Mouse (Mus musculus): ENCODE data around the gene Mthfd1l.

The Mthfd1l gene

DNA sequence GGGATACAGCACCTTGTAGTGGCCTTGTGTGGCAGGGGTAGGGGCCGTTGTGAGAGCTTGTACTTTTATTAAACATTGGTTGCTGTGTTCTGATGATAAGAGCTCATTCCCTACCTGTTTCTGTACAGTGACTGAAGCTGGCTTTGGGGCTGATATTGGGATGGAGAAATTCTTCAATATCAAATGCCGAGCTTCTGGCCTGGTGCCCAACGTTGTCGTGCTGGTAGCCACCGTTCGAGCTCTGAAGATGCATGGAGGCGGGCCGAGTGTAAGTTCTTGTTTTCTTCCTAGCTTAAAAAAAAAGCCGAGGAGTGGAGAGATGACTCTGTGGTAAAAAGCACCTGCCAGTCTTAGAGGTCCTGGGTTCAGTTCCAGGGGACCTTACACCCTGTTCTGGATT lies 110.7 kb downstream of the Mthfd1l start:
- no peak for DNase-seq (ENCODE audit: low read depth)

DNA sequence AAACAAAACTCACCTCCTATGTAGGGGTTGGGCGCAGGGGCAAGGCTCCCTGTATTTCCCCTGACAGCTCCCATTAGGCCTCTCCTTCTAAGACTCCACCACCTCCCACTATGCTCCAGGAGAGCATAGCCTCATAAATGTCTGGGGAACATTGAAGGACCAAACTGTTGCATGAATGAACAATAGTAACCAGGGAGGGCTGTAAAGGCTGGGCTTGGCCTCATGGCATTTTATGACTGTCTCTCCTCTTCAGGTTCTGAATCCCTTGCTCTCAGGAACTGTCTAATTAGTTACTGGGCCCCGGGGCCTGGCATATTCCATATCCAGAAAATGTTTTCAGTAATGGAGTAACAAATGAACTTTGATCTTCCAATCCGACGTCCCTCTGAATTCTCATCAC lies 112.0 kb downstream of the Mthfd1l start:
- DNase-seq (ENCODE audit: low read depth), result no peak

DNA sequence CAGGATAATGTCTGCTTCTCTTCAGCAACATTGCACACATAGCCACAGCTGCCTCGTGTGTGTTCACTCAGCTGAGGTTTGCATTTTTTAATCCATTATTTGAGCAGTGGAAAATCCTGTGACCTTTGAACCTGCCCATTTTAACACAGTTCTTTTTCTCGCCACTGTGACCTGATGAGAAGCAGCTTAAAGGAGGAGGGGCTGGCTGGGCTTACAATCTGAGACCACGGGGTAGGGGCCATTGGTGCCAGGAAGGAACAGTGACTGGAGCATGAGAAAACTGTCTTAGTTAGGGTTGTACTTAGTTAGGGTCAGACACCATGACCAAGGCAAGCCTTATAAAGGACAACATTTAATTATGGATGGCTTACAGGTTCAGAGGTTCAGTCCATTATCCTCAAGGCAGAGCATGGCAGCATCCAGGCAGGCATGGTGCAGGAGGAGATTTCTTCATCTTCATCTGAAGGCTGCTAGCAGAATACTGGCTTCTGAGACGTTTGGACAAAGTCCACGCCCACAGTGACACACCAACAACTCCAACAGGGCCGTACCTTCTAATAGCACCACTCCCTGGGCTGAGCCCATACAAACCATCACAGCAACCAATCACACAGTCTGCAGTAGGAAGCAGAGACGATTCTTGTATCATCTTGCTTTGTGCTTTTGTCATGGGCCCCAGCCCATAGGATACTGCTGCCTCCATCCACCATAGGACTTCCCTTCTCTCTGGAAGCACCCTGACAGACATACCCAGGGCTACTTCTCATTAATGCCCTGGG lies 112.6 kb downstream of the Mthfd1l start:
- DNase-seq (ENCODE audit: low read depth), result no peak

DNA sequence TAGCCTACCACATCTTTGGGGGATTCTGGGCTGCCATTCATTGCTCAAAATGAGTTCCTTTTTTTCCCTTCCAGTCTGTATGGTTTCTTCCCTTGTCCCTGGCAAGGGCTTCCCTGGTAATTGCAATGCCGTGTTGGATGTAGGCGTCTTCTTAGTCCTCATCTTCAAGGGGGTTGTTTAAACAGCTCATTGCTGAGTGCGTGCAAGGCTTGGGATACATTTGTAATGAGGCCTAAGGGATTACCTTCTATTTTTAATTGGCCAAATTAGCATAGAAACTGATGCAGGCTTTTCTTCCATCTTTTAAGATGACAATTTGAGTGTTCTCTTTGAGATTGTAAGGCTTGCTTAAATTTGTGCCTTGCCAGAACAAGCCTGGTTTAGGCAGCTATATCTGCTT lies 114.6 kb downstream of the Mthfd1l start:
- DNase-seq (ENCODE audit: low read depth), result no peak

DNA sequence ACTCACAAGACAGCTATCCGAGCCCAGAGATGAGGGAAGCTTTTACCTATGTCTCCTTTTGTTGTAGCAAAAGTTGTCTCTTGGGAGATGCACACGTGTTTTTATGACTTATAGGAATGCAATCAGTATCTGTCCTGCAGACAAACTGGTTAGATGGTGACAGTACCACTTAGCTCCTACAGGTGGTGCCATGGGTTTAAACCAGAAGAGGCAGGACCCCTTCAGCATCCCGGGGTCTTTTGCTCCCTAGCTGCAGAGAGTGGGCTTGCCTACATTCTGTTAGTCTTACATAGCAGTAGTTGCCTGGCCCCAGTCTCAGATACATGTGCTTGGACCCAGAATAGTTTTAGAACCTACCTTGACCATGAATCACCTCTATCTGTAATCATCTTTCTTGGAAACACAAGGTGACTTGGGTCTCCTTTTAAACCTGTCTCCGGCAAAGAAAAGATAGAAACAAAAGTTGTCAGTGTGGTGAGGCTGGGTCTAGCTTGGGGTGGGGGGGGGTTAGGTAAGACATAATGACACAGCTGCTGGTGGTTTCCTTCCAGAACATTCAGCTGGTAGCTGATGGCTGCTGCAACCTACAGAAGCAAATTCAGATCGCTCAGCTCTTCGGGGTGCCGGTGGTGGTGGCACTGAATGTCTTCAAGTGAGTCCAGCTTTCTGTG lies 116.0 kb downstream of the Mthfd1l start:
- peak; percentile 52 for DNase-seq (ENCODE audit: low read depth)

DNA sequence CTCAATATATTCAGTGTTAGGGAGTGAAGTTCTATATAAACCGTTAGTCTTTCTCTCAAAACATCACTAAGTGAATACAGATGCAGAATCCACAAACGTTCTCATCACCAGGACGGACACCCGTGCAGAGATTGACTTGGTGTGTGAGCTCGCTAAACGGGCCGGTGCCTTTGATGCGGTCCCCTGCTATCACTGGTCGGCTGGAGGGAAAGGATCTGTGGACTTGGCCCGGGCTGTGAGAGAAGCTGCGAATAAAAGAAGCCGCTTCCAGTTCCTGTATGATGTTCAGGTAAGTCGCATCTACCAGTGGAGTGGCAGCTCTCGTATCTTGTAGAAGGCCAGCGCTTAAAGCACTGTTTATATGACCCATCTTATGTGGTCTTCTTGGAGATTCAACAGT lies 117.0 kb downstream of the Mthfd1l start:
- no peak for DNase-seq (ENCODE audit: low read depth)

DNA sequence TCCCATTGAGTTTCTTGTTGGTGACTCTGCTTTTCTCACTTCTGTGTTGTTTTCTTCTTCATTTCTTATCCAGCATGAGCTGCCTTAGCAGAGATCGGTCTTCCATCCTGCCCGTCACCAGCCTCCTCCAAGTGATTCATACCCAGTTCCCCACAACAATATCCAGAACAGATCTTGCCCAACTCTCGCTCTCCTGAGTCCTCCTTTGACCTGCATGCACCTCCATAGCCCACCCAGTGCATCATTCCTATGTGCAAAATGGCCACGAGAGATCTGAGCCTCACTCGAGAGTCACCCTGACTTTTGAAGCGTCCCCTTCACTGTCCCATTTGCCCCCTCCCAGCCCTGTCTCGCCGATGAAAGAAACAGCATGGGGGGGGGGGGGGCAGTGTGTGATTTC lies 120.1 kb downstream of the Mthfd1l start:
- no peak for DNase-seq (ENCODE audit: low read depth)

DNA sequence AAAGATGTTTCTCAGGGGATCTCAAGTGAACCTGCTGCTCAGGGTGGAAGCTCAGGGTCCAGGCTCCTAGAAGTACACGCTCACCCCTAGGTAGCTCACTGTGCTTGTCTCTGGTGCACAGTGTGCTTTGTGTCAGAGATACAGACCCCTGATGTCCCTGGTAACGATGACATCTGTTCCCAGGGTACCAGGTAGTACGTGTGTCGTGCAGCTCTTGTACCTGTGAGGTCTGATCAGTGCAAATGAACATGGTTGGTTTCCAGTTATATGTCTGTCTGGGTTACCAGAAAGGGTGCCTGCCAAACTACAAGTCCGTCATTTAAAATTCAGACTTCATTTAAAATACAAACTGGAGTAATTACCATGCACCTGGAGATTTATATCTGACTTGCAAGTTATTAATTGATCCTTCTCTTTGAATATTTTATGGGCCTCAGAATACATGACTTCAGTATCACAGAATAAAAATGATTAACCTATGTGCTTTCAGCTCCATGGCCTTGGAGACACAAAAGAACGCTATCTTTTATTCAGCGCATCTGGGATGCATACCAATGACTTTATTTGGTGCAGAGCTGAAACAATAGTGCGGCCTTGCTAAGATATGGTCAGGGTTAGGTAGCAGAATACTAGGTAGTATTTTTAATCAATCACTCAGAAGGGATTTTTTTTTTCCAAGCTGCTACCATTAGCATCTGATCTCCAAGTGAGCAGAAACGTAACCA lies 121.3 kb downstream of the Mthfd1l start:
- DNase-seq (ENCODE audit: low read depth), result no peak

DNA sequence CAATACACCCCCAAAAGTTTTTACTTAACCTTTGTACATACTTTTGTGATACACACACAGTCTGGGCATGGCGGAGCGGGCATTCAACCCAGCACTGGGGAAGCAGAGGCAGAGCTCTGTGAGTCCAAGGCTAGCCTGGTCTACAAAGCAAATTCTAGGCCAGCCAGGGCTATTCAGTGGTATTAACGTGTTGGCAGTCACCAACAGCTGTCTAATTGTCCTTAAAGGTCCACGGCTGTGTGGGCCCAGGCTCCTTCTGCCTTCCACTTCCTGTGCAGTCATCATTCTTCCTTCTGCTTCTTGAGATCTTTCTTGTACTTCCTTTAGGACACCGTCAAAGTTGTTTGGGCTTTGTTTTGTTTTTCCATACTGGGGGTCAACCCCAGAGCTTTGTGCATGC lies 123.2 kb downstream of the Mthfd1l start:
- no peak for DNase-seq (ENCODE audit: low read depth)

DNA sequence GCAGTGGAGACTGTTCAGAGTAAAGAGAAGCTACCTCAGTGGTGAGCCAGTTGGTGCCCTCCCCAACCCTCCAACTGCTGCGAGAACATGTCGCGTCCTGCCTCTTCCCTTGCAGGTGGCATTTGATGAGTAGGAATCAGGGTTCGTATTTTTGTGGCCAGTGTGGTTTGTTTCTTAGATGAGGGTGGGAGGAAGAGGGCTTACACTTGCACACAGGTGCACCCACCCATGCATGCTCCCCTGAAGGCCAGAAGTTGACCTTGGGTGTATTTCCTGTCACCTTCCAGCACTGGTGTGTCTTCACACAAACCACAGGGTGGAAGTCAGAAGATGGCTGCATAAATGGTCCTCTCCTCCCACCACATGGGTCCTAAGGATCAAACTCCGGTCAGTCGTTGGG lies 127.1 kb downstream of the Mthfd1l start:
- DNase-seq (ENCODE audit: low read depth), result peak; percentile 30

DNA sequence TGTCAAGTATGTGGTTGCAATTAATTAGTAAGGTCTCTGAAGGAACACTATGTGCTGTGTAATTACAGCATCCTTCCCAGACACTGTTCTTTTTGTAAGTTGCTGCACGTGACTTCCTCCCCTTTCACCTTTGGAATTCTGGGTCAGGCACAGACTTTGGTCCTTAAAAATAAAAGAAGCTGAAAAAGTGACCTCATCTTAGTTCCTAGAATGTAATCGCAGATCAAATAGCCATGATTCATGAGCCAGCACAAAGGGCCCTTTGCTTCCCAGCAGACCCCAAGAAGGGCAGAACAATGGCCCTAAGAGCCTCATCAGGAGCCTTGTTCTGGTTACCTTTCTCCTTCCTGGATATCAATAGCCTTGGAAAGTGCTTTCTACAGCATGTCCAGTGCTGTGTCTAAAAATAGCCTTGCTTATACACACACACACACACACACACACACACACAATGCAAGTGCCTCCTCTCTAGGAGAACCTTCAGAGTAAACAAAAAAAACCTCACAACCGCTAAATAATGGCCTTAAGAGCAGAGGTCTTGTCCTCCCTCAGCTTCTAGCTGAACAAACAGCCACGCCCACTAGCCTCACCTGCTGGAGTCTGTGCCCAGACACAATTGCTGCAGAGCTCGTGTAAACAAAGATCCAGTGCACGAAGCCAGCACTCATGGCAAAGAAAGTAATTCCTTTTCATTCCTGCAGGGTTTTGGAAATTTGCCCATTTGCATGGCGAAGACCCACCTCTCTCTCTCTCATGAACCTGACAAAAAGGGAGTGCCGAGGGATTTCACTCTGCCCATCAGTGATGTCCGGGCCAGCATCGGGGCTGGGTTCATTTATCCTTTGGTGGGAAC lies 133.0 kb downstream of the Mthfd1l start:
- no peak for DNase-seq (ENCODE audit: low read depth)

DNA sequence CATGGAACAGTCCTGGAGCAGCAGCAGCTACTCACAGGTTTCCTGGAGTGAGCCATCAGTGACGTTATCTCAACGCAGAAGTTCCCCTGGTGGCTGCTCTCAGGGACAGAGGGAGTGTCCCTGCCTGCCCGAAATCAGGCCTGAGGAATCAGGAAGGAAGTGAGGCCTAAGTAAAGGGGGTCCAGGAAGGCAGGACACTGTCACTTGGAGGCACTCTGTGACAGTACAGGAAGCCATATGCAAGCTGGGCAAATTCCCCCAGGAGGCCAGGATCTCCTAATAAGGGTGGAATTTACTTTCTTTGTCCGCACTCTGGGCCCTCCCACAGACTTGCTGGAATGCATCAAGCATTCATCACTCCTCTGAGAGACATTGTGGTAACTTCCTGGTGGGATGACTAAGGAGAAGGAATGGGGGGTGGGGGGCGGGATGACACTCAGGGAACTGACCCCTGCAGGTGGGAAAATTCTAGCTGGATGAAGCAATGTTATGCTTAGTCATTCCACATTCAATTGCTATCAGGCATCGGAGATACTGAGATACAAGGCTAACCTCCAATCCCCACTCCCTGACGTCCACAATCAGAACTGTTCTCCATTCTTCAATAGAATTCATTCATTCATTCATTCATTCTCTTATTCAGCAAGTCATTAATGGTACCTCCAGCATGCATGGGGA lies 134.9 kb downstream of the Mthfd1l start:
- DNase-seq (ENCODE audit: low read depth), result no peak

DNA sequence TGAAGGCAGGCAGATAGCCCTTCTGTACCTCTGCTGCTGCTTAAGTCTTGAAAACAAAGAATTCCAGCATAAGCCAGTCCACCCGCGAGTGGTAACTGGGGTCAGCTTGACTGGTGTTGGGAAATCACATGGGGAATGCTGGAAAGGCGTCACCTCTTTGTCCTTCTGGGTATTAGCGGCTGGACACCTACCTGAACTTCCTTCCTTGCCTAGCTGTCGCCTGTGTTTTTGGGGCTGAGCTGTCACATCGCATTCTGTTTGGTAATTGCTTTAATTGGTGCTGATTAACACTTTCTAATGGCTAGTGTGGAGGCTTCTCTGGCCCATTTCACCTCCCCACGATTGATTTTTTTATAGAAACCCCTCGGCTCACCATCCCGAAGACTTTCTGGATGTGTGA lies 135.5 kb downstream of the Mthfd1l start:
- no peak for DNase-seq (ENCODE audit: low read depth)

DNA sequence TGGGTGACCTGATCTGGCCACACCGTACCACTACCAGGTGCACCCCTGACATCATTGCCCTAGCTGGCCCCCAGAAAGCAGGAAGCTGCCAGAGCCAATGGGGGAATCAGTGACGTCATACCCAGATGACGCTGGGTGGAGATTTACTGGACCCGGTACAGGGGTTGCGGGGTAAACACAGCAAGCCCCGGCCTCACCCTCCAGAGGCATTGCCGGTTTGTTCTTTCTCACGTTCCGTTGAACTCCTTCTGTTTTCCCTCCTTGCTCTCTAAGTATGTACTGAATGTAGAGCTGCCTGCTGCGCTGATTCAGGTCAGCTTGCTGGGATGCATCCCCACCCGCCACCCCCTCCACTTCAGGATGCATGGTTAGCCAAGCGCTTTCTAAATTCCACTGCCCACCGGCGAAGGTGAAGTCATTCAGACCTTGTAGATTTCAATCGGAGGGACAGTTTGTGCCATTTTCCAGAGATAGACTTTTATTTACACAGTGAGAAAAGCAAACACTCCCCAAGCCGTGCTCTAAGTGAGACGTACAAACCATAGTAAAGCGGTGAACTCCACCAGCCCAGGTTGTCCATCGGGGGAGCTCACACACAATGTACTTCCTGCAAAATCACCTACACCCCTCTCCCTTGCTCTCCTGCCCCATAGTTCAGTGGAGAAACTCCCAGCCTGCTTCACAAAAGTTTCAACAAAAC lies 138.3 kb downstream of the Mthfd1l start:
- no peak for DNase-seq (ENCODE audit: low read depth)

DNA sequence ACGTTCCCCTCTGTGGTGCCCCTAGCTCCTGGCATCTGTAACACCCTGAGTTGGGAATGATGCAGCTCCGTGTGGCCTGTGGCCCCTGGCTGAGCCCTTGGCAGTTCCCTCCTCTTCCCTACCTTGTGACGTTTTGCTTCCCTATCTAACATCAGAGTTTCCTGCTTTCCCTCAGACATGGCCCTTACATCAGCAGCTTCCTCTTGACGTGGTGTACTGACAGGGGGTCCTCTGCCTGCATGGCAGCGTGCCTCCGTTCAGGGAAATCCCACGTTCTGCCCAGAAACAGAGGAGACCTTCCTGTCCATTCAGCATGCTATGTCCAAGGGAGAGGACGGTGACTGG lies 138.8 kb downstream of the Mthfd1l start:
- DNase-seq (ENCODE audit: low read depth), result no peak

DNA sequence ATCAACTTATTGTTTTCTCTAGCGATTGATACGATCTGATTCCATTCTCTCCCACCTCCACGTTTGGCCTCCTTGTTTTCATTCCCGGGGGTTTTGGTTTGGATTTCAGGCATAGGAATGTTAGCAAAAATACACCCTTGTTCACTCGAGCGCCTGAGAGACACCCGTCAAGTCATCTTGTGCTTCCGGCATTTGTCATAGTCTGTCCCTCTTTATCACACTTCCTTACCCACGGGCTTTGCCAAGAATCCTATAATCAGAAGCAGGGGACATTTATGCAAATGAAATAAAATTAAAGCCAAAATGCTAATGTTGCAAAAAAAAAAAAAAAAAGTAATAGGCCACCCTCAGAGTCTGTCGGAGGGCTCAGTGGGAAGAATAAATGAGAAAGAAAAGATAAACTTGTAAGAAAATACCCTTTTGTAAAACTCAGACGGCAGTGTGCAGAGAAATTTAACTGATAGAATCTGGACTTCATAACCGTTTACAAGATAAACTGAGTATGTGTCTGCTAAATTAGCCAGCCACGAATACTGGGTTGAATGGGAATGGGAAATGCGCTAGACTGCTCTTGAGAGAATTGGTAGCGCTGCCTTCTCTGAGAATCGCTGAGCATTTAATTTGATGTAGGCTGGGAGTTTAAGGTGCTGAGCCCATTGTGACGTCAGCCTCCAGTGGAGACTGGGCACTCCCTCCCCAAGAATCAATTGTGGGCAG lies 139.9 kb downstream of the Mthfd1l start:
- DNase-seq (ENCODE audit: low read depth), result no peak

DNA sequence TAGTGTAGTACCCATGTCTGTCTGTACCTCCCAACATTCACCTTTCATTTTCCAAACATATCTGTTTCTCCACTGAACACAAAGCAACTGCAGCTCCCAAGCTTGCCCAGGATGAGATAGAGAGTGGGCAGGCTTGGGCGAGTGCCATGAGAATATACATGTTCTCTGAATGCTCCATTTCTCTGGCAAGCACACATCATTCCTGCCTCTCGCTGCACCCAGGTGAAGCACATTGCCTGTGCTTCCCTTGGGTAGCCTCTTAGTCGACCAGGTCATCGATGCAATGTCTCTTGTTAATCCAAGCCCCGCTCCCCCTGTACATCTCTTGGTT lies 140.4 kb downstream of the Mthfd1l start:
- DNase-seq (ENCODE audit: low read depth), result no peak

DNA sequence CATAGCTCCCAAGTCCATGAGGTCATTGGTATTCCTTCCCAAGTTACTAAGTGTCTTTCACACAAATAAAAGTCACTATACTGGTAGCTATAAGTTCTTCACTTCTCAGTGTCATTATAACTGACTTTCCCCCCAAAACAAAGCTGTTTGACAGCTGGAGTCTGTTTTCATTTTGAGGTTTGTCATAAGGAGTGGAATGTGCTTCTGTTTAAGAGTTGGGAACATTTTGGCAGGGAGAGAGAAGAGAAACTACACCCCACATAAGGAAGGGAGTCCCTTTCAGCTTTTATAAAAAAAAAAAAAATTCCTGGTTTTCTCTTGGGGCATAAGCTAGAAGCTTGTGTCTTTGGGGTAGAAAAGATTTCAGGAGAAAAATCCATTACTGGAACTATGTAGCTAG lies 143.7 kb downstream of the Mthfd1l start:
- DNase-seq (ENCODE audit: low read depth), result no peak

DNA sequence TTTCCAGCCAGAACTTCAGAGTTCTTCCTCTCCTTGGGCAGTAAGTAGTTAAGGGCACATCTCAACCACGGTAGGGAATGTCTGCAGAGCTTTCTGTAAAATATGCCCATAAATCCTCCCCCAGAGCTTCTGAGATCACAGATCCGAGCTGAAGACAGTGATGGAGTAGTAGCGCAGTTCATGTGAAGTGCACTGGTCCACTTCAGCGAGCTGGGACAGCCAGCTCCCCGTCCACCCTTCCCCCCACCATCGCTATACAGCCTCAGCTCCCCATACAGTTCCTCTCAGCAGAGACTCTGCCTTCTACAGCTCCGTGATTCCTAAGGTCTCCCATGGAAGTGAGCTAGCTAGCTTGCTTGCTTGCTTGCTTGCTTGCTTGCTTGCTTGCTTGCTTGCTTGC lies 144.2 kb downstream of the Mthfd1l start:
- no peak for DNase-seq (ENCODE audit: low read depth)

DNA sequence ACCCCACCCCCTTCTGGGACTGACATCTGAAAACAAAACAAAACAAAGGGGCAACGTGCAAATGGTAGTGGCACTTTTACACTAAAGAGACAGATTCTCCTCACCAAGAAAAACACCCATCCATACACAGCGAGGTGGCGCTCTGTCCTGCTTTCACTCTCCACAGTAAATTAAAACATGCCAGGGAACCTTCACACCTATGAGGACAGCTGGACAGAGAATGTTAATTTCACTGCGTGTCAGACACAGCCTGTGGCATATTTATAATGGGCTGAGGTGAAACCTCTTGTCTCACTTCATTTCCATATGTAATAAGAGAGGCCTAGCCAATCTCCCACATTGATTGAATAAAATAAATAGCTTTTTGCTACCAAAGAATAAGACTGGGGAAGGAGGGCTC lies 146.4 kb downstream of the Mthfd1l start:
- DNase-seq (ENCODE audit: low read depth), result no peak

DNA sequence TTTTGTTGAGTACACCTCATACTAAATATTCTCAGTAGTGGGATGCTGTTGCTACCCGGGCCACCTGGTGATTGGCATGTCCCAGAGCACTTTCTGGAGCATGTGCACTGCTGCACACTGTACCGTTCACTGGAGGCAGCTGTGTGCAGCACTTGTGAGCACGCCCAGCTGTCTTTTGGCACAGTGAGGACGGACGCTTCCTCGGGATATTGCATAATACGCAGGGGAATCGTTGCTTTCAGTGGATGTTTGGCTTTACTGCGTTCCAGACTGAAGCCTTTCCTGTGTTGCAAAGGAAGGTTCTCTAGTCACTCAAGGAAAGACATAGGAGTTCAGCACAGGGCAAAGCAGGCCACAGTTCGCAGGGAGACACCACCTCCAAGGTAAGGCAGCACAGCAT lies 147.8 kb downstream of the Mthfd1l start:
- DNase-seq (ENCODE audit: low read depth), result no peak
